In the genomic region with DNA sequence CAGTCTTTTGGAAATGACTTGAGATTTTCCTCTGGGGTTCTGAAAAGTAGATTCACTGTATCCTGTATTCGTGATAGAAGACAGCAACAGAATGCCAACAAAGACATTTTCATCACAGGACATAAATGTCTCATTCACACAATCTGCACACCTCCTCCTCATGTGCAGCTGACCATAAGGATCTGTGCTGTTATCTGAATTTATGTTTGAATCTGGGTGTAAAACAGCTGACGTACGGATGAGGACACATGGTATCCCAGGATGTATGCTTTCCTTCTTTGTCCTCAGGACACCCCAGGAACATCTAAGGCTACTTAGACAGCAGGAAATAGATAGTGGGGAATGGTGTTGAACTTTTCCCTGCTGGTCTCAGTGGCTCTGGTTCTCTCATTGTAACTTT, we compare ENCODE assay signal across 21 mouse cellular contexts.
"Had no signal": no experiment of that assay in that cellular context is flagged by ENCODE, and none has a peak within 500 bp of the region (broad histone marks: within the 10 kb centered on the region; RNA-seq: fewer than 3 reads in every experiment).

No protein-coding gene starts in this region.

- ATAC-seq: forebrain, embryonic 13.5 days; forebrain, embryonic 14.5 days; forebrain, embryonic 15.5 days; forebrain, embryonic 16.5 days; forebrain, postnatal 0 days had no signal

- DNase-seq: cerebellum, adult 8-10 months; cerebellum, adult 9-10 months; cerebellum, adult 9-11 months; cerebellum, postnatal 10 days; cerebellum, postnatal 14 days; cerebellum, postnatal 25 days; cerebellum, postnatal 36 days; embryo, embryonic 11 days; forebrain, postnatal 0 days; gastrocnemius, adult 2 months; gastrocnemius, postnatal 10 days; gastrocnemius, postnatal 14 days; gastrocnemius, postnatal 25 days; gastrocnemius, postnatal 36 days; heart, adult 11 months; heart, adult 18-20 months; heart, adult 2 months had no signal
